Mouse (Mus musculus) testis, adult 2 months (tissue): ENCODE measurements at regions not wholly inside any gene's neighbourhood (a gene's known extent, or its start where the extent isn't known, plus 50 kb on each side); places are given as distances from the start of the nearest gene placed in this dataset.

Source experiments
- H3K27ac ChIP-seq: fragments of 200-500 bp; 2 replicates; pipeline ENCODE4 v1.5.1; 2012; ENCODE audit warnings: low read depth, low read length; ENCODE audit not compliant: control insufficient read depth, insufficient read depth
- H3K27me3 ChIP-seq: fragments of 200-500 bp; 2 replicates; pipeline ENCODE4 v1.6.1; 2012; ENCODE audit warnings: mild to moderate bottlenecking, low read length, moderate library complexity; ENCODE audit not compliant: control insufficient read depth, insufficient read depth
- H3K36me3 ChIP-seq: fragments of 200-500 bp; 2 replicates; pipeline ENCODE4 v1.6.1; 2012; ENCODE audit warnings: mild to moderate bottlenecking, low read length; ENCODE audit not compliant: control insufficient read depth, insufficient read depth
- H3K4me1 ChIP-seq: fragments of 200-500 bp; 2 replicates; pipeline ENCODE4 v1.6.1; 2012; ENCODE audit warnings: low read length; ENCODE audit not compliant: control insufficient read depth, insufficient read depth
- H3K4me3 ChIP-seq: fragments of 200-500 bp; 2 replicates; pipeline ENCODE4 v1.5.1; 2012; ENCODE audit warnings: low read depth, mild to moderate bottlenecking, low read length, moderate library complexity, mixed read lengths; ENCODE audit not compliant: control insufficient read depth
- CTCF ChIP-seq: fragments of 200-500 bp; IDR thresholded peaks from 2 replicates; pipeline ENCODE4 v1.5.1; 2012; ENCODE audit warnings: low read depth, mild to moderate bottlenecking, inconsistent platforms, low read length, moderate library complexity; ENCODE audit not compliant: control insufficient read depth, insufficient read depth, insufficient replicate concordance
- POLR2A ChIP-seq: fragments of 200-500 bp; IDR thresholded peaks from 2 replicates; pipeline ENCODE4 v1.6.1; 2012; ENCODE audit warnings: low read depth, mild to moderate bottlenecking, inconsistent platforms, low read length, moderate library complexity; ENCODE audit not compliant: control insufficient read depth

GRCm38 (mm10) chr6:117323850-117324249 is 155.5 kb downstream of the Cxcl12 start:
- Histone ChIP-seq H3K4me3 (no peak overlapping the region), H3K27ac (no peak overlapping the region), H3K4me1 (no peaks in the 10 kb centered on the region), H3K36me3 (no peaks in the 10 kb centered on the region), H3K27me3 (no peaks in the 10 kb centered on the region)
- TF ChIP-seq POLR2A (no peak), CTCF (no peak)

GRCm38 (mm10) chr6:117326835-117327775 is 158.8 kb downstream of the Cxcl12 start:
- Histone ChIP-seq H3K27ac (no peak overlapping the region), H3K4me3 (no peak overlapping the region), H3K36me3 (no peaks in the 10 kb centered on the region), H3K4me1 (no peaks in the 10 kb centered on the region), H3K27me3 (no peaks in the 10 kb centered on the region)
- no peak for TF ChIP-seq POLR2A

- H3K27me3 ChIP-seq, result no peaks in the 10 kb centered on the region
- no peak overlapping the region for H3K4me3 ChIP-seq
- H3K27ac ChIP-seq, result no peak overlapping the region
- no peaks in the 10 kb centered on the region for H3K4me1 ChIP-seq
- H3K36me3 ChIP-seq, result no peaks in the 10 kb centered on the region
- TF ChIP-seq POLR2A (no peak), CTCF (no peak)
These were observed 161.0 kb downstream of the Cxcl12 start for GRCm38 (mm10) chr6:117329164-117329939.

- Histone ChIP-seq H3K4me1 (no peaks in the 10 kb centered on the region), H3K36me3 (no peaks in the 10 kb centered on the region), H3K27ac (no peak overlapping the region), H3K4me3 (no peak overlapping the region), H3K27me3 (no peaks in the 10 kb centered on the region)
- no peak for TF ChIP-seq CTCF
- no peak for TF ChIP-seq POLR2A
These were observed 161.9 kb downstream of the Cxcl12 start for GRCm38 (mm10) chr6:117330198-117330597.

- Histone ChIP-seq H3K36me3 (no peaks in the 10 kb centered on the region), H3K4me1 (no peaks in the 10 kb centered on the region), H3K27me3 (no peaks in the 10 kb centered on the region), H3K27ac (no peak overlapping the region), H3K4me3 (no peak overlapping the region)
- TF ChIP-seq CTCF (no peak), POLR2A (no peak)
These were observed 162.5 kb downstream of the Cxcl12 start for GRCm38 (mm10) chr6:117330726-117331360.

- Histone ChIP-seq H3K4me3 (no peak overlapping the region), H3K36me3 (no peaks in the 10 kb centered on the region), H3K27me3 (no peaks in the 10 kb centered on the region), H3K4me1 (no peaks in the 10 kb centered on the region), H3K27ac (no peak overlapping the region)
- TF ChIP-seq POLR2A (no peak), CTCF (no peak)
These were observed 164.3 kb downstream of the Cxcl12 start for GRCm38 (mm10) chr6:117332641-117333040.

GRCm38 (mm10) chr6:117342123-117342522 is 173.8 kb downstream of the Cxcl12 start:
- Histone ChIP-seq H3K27me3 (no peaks in the 10 kb centered on the region), H3K4me3 (no peak overlapping the region), H3K36me3 (no peaks in the 10 kb centered on the region), H3K27ac (no peak overlapping the region), H3K4me1 (no peaks in the 10 kb centered on the region)
- TF ChIP-seq CTCF (no peak), POLR2A (no peak)
